Mouse (Mus musculus): ENCODE measurements around the gene Dok3.

GRCm38 (mm10) chr13:55478036-55478435, 51.1 kb downstream of the Dok3 start:
- TF ChIP-seq CTCF (IDR thresholded peaks at IDR 0.05; ENCODE audit: insufficient read depth, low read depth, low read length) (peak; percentile 47; the same call in 1 of the 2 replicates), POLR2A (IDR thresholded peaks at IDR 0.05; ENCODE audit: insufficient read depth, low read depth, low read length) (no peak)
